Mouse (Mus musculus) stomach, postnatal 0 days (tissue): ENCODE data around the gene 1600015I10Rik. TPM values are rescaled to one million over a fixed set of nuclear protein-coding genes. Genes with fewer than 3 reads are reported as not detected.
A peak's percentile ranks its signal among the peaks of the same experiment; 100 is the strongest.
"Not testable (repeated sequence)": the region's sequence is repeated elsewhere in the genome, so short reads cannot be mapped to it uniquely, and the experiment has no call there.

Experiments
- ATAC-seq: fragments of 200-750 bp; cut with Nextera tagmentation; 2 replicates; pipeline ENCODE4 v1.8.0; 2017; ENCODE audit not compliant: low FRiP score, low TSS enrichment
- DNase-seq: peaks from one replicate; pipeline ENCODE4 v3.0.0-alpha.2; 2016; ENCODE audit warnings: low spot score
- H3K27ac ChIP-seq: fragments of 300-500 bp; sonication (generic); replicated peaks from 2 replicates; pipeline ENCODE4 v1.5.1; 2014; ENCODE audit warnings: mild to moderate bottlenecking, control low read depth
- H3K27me3 ChIP-seq: fragments of 300-500 bp; sonication (generic); 2 replicates; pipeline ENCODE4 v1.6.1; 2014; ENCODE audit warnings: low read length; ENCODE audit not compliant: control insufficient read depth, insufficient read depth
- H3K36me3 ChIP-seq: fragments of 300-500 bp; sonication (generic); 2 replicates; pipeline ENCODE4 v1.6.1; 2014; ENCODE audit warnings: low read length, mixed read lengths; ENCODE audit not compliant: control insufficient read depth, insufficient read depth
- H3K4me1 ChIP-seq: fragments of 300-500 bp; sonication (generic); replicated peaks from 2 replicates; pipeline ENCODE4 v1.6.1; 2014; ENCODE audit warnings: antibody characterized with exemption; ENCODE audit not compliant: control insufficient read depth, insufficient read depth
- H3K4me2 ChIP-seq: fragments of 300-500 bp; sonication (generic); replicated peaks from 2 replicates; pipeline ENCODE4 v1.6.1; 2014; ENCODE audit warnings: low read depth, mild to moderate bottlenecking, control low read depth, moderate library complexity
- H3K4me3 ChIP-seq: fragments of 300-500 bp; sonication (generic); 2 replicates; pipeline ENCODE4 v1.5.1; 2014; ENCODE audit warnings: low read depth, low read length, control low read depth
- H3K9ac ChIP-seq: fragments of 300-500 bp; sonication (generic); 2 replicates; pipeline ENCODE4 v1.6.1; 2014; ENCODE audit warnings: mild to moderate bottlenecking, low read length, control low read depth, mixed read lengths
- H3K9me3 ChIP-seq: fragments of 300-500 bp; sonication (generic); 2 replicates; pipeline ENCODE4 v1.6.1; 2016; ENCODE audit warnings: low read length; ENCODE audit not compliant: control insufficient read depth
- CTCF ChIP-seq: IDR thresholded peaks from 2 replicates; pipeline ENCODE4 v1.5.1; 2016; ENCODE audit warnings: antibody characterized with exemption, low read depth, mild to moderate bottlenecking, moderate library complexity
- EP300 ChIP-seq: optimal IDR thresholded peaks from 2 replicates; pipeline ENCODE3; 2016; ENCODE audit warnings: antibody characterized with exemption
- WGBS: fragments of 180-500 bp; shearing (Covaris S2); extraction: QIAGEN DNeasy Blood & Tissue Kit; methylation state at CpG from one replicate; pipeline ENCODE4 v1.1.7; 2014; 5-methylcytosine and 5-hydroxymethylcytosine counted together
- polyA plus RNA-seq: library from polyadenylated mRNA; unstranded; fragments of >200 nt; fragmentation: Nextera tagmentation; extraction: Ambion mirVana; gene quantifications from 2 replicates; pipeline ENCODE4 v1.2.1, GENCODE M21; 2015

1600015I10Rik gene
- polyA plus RNA-seq, 1 experiment from 2014 or later: not detected

DNA sequence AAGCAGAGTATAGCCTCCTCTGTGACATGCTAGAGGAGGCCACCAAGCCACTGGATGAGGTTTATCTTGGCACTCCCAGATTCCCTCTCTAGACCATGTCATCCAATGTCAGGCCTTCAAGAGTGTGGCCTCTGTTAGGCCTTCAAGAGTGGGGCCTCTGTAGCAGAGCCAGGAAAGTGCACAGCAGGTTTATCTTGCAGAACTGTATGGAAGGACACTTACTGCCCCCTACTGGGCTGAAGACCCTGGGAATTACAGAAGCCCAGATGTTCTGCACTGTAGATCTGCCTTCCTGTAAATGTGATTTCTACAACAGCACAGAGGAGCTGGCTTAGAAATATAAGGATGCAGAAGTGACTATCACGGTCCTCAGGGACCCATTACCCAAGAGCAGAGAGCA, 25.3 kb downstream of the 1600015I10Rik start:
- H3K4me2 ChIP-seq: no peak overlapping the region
- no peaks in the 10 kb centered on the region for H3K4me1 ChIP-seq
- H3K4me3 ChIP-seq: no peak overlapping the region
- DNase-seq (peak; percentile 54), ATAC-seq (no peak)
- H3K9ac ChIP-seq: no peak overlapping the region
- H3K27ac ChIP-seq: no peak overlapping the region
- no peaks in the 10 kb centered on the region for H3K9me3 ChIP-seq
- WGBS: 29% methylated on average over 1 of the region's 1 CpGs
- no peaks in the 10 kb centered on the region for H3K27me3 ChIP-seq
- TF ChIP-seq CTCF: peak; percentile 82
- TF ChIP-seq EP300: no peak
- H3K36me3 ChIP-seq: no peaks in the 10 kb centered on the region

DNA sequence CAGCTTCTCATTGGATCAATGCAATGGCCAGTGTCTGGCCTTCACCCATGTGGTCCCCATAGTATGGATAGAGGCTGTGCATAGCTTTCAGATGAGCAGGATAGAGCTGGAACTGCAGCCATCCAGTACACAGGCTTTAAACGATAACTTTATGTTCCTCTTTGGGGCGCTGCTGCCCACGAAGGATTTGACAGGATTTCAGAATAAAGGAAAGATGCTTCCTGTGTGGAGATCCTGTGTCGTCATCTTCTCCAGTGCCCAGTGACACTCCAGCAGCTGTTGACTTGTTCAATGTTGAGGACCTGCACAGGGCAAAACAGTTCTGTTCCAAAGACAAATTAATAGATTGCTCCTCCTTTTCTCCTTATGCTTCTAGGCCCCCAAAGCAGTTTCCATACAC, 27.1 kb downstream of the 1600015I10Rik start:
- no peak for TF ChIP-seq EP300
- TF ChIP-seq CTCF: no peak
- Histone ChIP-seq H3K9ac (no peak overlapping the region), H3K4me2 (no peak overlapping the region), H3K4me1 (no peaks in the 10 kb centered on the region), H3K4me3 (no peak overlapping the region), H3K36me3 (no peaks in the 10 kb centered on the region), H3K27ac (no peak overlapping the region), H3K9me3 (no peaks in the 10 kb centered on the region), H3K27me3 (no peaks in the 10 kb centered on the region)
- DNase-seq (no peak), ATAC-seq (no peak)
- WGBS: 83% methylated on average over 4 of the region's 4 CpGs

DNA sequence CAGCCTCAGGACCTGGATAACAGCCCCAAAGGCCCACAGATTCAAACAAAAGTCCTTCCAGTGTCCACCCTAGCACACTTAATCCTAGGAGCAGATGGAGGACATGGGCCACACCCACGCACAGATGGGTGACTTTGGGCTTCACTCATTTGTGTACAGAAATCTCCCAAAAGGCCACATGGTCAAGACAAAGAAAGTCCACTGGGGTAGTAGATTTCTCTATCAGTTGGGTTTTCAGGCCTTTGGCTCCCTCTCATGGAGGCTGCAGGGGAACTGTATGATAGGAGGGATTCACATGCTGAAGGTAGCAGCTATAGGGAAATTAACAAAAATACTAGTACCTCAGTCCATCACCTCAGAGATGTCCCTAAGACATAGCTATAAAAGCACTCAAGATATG, 28.4 kb downstream of the 1600015I10Rik start:
- no peaks in the 10 kb centered on the region for H3K9me3 ChIP-seq
- no peak overlapping the region for H3K4me2 ChIP-seq
- TF ChIP-seq EP300: no peak
- TF ChIP-seq CTCF: peak; percentile 78
- H3K4me1 ChIP-seq: no peaks in the 10 kb centered on the region
- no peaks in the 10 kb centered on the region for H3K27me3 ChIP-seq
- H3K9ac ChIP-seq: no peak overlapping the region
- no peak overlapping the region for H3K4me3 ChIP-seq
- no peaks in the 10 kb centered on the region for H3K36me3 ChIP-seq
- peak; percentile 20 for DNase-seq
- H3K27ac ChIP-seq: no peak overlapping the region
- ATAC-seq: peak; percentile 35; the same call in 1 of the 2 replicates
- 34% methylated on average over 1 of the region's 1 CpGs for WGBS

DNA sequence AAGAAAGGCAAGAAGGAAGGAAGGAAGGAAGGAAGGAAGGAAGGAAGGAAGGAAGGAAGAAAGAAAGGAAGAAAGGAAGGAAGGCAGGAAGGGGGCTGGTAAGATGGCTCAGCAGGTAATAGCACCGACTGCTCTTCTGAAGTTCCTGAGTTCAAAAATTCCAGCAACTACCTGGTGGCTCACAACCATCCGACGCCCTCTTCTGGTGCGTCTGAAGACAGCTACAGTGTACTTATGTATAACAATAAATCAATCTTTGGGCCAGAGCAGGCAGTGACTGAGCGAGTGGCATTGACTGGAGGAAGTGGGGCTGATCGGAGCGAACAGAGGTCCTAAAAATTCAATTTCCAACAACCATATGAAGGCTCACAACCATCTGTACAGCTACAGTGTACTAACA, 29.5 kb downstream of the 1600015I10Rik start:
- ATAC-seq, H3K36me3 ChIP-seq, H3K27ac ChIP-seq, H3K27me3 ChIP-seq, H3K4me1 ChIP-seq, H3K9ac ChIP-seq, H3K9me3 ChIP-seq, H3K4me3 ChIP-seq, H3K4me2 ChIP-seq: not testable (repeated sequence)
- TF ChIP-seq CTCF: peak; percentile 55
- DNase-seq: peak; percentile 21
- WGBS: 19% methylated on average over 7 of the region's 7 CpGs

DNA sequence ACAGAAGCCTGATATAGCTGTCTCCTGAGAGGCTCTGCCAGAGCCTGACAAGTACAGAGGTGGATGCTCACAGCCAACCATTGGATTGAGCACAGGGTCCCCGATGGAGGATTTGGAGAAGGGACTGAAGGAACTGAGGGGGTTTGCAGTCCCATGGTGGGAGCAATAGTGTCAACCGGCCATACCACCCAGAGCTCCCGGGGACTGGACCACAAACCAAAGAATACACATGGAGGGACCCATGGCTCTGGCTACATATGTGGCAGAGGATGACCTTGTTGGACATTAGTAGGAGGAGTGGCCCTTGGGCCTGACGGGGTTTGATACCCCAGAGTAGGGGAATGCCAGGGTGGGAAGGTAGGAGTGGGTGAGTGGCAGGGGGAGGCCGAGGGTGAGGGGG, 37.0 kb downstream of the 1600015I10Rik start:
- WGBS: 91% methylated on average over 5 of the region's 5 CpGs
- not testable (repeated sequence) for H3K9me3 ChIP-seq, H3K4me1 ChIP-seq, DNase-seq, H3K36me3 ChIP-seq, H3K27ac ChIP-seq, H3K4me3 ChIP-seq, ATAC-seq, H3K9ac ChIP-seq, H3K4me2 ChIP-seq, H3K27me3 ChIP-seq

DNA sequence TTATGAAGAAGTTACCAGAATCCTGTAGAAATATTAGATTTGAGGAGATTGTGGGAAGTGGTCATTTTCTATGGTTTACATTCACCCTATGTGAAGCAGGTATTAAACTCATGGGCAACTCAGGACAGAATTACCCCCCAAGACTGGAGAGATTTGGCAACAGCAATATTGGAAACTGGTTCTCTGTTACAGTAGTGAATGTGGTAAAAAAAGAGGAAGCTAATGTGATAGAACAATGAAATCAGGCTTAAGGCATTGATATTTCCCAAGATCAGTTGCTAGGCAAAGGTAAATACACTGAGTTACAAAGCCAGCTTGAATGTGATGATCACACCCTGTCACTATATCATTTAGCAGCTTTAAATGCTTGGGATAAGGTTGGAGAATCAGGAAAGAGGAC, 38.2 kb downstream of the 1600015I10Rik start:
- no peak overlapping the region for H3K27ac ChIP-seq
- H3K36me3 ChIP-seq: no peaks in the 10 kb centered on the region
- no peak overlapping the region for H3K4me2 ChIP-seq
- no peak for TF ChIP-seq EP300
- no peak for TF ChIP-seq CTCF
- no peaks in the 10 kb centered on the region for H3K27me3 ChIP-seq
- H3K9ac ChIP-seq: no peak overlapping the region
- DNase-seq: no peak
- H3K4me3 ChIP-seq: no peak overlapping the region
- no peaks in the 10 kb centered on the region for H3K4me1 ChIP-seq
- no peak for ATAC-seq
- H3K9me3 ChIP-seq: no peaks in the 10 kb centered on the region
